Mouse (Mus musculus) gastrocnemius, postnatal 25 days (tissue): ENCODE data around the gene Qprt. TPM values are rescaled to one million over a fixed set of nuclear protein-coding genes. Genes with fewer than 3 reads are reported as not detected.

Source experiments
- DNase-seq: peaks from one replicate; pipeline ENCODE4 v3.0.0; 2022
- long read RNA-seq, 2 experiments: library from polyadenylated mRNA; stranded (forward); transcript quantifications; one replicate each; pipeline ENCODE4 v2.0.0; 2021
- total RNA-seq, 2 experiments: library from RNA; stranded (reverse); gene quantifications; 1 replicate in 1 of 2; 2 replicates in 1 of 2; pipeline ENCODE4 v1.2.3; 2021

Gene Qprt
- total RNA-seq: under 1 TPM; 0.43 to 0.51 TPM
- long read RNA-seq, experiment 1: 0 reads
- long read RNA-seq, experiment 2: 0 reads

GRCm38 (mm10) chr7:127121911-127122270 lies at the start of gene Qprt:
Gene Qprt, minus strand, starts transcription at chr7:127122226.
- no peak for DNase-seq

- DNase-seq: no peak
Measured at GRCm38 (mm10) chr7:127166501-127166900, 44.5 kb upstream of the Qprt start.

DNA sequence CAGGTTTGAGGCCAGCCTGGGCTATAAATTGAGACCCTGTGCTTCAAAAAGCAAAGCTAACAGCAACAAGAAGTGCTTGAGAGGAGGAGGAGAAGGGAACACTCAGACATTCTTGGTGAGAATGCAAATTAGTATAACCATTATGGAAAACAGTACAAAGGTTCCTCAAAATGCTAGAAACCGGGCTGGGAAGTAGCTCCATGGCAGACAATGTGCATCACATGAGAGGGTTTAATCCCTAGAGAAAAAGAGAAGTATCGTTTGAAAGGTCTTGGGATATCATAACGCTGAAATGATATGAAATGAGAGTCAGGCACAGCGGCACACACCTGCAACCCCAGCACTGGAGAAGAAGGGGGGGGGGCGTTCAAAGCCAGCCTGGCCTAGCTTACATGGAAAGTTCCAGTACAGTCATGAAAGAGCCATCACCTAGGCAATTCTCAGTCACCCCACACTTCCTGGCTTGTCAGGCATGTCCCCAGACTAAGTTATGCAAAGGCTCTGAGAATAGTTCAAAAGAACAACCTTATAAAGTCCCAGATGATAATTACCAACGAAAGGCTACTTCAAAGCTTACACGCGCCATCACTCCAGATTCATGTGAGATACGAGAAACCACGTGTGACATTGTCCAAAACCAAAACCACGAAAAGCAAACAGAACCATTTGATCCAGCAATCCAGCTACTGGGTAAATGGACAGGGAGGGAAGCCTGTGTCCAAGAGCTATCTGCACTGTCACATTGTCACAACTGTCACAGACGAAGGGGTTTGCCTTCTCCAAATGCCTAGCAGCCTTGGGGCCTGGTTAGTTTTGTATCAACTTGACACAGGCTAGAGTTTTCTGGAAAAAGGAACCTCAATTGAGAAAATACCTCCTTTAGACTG lies 43.8 kb upstream of the Qprt start:
- no peak for DNase-seq

DNA sequence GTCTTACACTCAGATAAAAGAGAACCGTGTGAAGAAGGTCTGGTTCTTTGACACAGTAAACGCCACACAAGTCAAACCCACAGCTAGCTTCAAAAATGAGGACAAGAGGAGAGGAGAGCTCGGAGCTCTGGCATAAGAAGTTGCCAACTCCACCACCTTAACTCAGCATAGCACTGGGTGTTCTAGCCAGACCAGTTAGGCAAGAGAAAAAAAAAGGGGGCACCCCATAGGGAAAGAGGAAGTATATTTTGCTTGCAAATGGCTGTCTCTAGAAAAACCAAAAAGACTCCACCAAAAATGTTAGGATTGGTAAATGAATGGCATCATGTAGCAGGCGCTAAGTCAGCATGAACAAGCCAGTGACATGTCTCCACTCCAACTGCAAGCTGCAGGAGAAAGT lies 42.0 kb upstream of the Qprt start:
- no peak for DNase-seq

- no peak for DNase-seq
Measured at GRCm38 (mm10) chr7:127162546-127162945, 40.5 kb upstream of the Qprt start.

GRCm38 (mm10) chr7:127157548-127157947 lies 35.5 kb upstream of the Qprt start:
- DNase-seq: no peak

DNA sequence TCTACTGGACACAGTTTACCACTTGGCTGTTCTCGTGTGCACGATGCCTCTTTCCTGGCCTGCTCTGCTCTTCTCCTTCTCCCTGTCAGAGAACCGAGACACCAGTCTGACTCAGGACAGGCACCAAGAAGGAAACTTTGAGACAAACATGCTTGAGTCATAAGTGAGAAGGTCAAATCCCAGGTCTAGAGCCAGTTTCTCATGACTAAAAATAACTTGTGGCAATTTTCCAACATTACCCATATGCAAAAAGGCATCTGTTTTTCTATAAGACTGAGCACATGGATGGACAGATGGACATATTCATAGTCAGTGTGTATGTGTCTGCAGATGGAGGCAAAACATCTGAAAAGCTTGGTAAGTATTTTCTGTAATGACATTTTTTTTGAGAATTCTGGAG lies 31.5 kb upstream of the Qprt start:
- no peak for DNase-seq

GRCm38 (mm10) chr7:127152464-127152863 lies 30.4 kb upstream of the Qprt start:
- no peak for DNase-seq

DNA sequence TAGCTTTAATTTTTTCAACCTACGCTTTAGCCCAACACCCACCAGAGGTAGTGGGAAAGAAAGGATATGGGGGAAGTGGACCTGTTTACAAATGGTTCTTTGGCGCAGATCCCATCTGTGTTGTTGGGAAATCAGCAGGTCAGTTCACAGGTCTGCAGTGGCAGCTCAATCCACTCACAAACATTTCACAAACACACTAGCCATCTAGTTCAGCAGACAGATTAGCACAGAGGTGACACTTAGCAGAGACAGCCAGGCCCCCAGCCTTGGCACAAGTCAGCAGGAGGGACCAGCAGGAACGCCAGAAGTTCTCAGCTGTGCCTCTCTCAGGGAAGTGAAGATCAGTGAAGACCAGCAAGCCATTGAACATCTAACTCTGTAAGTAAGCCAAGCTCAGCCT lies 25.9 kb upstream of the Qprt start:
- DNase-seq: no peak

DNA sequence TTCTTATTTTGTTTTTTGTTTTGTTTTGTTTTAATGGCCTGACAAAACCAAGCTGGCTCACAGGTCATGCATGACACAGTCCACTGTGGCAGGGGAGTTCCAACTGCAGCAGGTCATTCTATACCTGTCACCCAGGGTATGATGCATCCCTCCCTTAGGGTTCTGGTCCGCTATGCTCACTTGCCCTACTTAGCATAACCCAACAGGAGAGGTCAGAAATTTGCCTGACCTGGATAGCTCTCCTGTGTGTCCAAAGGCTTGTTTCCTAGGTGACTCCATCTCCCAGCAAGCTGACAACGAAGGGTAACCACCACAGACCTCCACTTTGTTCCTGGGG lies 24.2 kb upstream of the Qprt start:
- no peak for DNase-seq

- DNase-seq: no peak
Measured at GRCm38 (mm10) chr7:127145387-127146266, 23.6 kb upstream of the Qprt start.

- no peak for DNase-seq
Measured at GRCm38 (mm10) chr7:127144412-127144811, 22.4 kb upstream of the Qprt start.

- DNase-seq: no peak
Measured at GRCm38 (mm10) chr7:127142666-127143065, 20.6 kb upstream of the Qprt start.

DNA sequence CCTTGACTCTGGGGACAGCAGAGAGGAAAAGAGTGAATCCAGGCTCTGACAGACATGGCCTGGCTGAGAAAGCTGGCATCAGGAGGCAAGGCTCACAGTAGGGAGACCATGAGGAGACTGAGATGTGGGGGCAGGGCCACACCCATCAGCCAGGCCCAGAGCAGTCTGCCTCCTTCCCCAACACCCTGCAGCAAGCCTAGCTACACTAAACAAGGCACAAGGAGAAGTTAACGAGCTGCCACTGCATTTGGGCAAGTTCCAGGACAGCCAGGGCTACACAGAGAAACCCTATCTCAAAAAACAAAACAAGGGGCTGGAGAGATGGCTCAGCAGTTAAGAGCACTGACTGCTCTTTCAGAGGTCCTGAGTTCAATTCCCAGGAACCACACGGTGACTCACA lies 20.2 kb upstream of the Qprt start:
- no peak for DNase-seq

GRCm38 (mm10) chr7:127140623-127141404 lies 18.8 kb upstream of the Qprt start:
- no peak for DNase-seq

DNA sequence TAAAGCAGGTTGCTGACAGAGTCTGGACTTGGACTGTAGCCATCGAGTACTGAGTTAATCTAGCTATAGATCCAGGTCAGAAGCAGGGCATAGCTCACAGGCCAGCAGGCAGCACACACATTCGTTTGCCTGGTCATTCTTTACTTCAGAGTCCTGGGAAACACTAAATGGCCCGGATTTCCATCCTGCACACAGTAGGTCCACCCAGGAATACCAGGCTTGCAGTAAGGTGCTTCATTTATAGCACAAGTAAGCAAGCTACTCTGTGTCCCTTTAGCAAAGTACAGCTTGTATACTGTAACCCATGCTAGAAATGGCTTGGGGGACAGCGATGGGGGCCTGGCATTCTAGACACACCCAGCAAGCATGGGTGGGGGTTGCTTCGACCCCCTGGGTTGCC lies 17.5 kb upstream of the Qprt start:
- no peak for DNase-seq

DNA sequence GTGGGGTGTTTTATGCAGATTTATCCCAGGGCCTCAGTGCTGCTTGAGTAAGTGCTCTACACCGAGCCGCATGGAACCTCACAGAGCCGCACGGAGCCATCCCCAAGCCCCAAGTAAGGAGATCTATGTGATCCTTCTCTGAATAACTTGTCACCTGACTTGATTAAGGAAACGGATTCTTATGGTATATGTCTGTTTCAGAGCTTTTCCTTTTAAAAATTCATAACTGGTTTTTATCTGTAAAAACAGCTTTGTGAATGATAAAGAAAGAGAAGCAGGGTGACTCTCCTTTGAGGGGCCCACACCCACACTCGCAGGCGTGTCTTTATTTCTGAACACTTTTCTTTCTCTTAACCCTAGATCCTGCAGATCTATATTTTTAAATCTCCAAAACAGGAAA lies 17.1 kb upstream of the Qprt start:
- DNase-seq: no peak

DNA sequence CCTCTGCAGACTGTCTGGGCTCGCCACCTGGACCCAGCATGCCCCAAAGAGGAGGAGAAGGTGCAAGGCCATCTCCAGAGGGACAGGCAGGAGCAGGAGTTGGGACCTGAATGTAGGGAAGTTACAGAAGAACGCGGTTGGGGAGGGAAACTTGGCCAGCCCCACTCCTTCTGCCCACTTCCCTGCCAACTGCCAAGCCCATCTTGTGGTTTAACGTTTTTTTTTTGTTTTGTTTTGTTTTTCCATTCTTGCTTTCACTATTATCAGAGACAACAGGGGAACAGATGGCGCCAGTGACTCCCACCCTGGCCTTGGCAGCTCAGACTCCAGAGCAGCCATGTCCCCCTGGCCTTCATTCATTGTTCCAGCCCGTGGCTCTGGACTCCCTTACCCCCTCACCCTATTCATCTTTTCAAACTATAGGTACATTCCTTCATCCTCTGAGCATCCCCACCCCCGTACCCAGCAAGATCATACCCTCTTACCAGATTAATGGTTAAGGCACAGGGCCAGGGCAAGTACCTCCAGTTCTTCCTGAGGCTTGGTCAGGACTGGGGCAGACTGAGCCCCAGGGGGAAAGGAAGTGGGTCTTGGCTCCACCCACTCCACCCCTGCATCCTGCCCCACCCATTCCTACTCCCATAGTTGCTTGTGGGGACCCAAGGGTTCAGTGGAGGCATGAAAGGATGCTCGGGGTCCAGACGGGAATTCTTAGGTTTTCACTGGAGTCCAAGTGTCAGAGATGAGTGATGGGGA lies 15.4 kb upstream of the Qprt start, which contains the start of gene Spn:
Spn (minus strand) TSS at position 562 of the 756 bp plus-strand sequence.
- DNase-seq: no peak

GRCm38 (mm10) chr7:127136181-127137071 lies 14.4 kb upstream of the Qprt start:
- DNase-seq: no peak

DNA sequence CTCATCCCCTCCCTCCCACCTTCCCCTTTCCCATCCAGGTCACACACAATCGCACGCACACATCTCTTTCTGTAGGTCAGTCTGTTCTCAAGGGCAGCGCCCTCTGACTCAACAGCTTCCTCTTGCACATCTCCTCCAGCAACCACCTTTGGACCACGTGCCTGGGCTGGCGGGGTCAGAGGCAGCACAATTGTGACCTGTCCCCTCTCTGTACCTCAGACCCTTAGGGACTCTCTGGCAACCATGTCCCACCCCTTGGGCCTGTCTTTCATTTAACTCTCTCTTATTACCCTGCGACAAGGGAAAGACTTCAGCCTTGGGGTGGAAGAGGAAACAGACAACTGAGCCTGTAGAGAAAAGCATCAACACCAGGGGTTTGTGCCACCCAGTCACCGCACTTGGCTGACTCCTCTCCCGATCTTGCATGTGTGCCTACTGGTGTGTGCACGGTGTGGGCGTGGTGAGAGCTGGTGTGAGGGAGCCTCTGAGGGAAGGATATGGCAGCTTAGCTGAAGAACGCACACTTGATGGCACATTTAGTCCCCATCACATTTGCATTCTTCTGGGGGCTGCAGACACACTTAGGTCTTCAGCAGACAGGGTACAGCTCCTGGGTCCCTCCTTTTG lies 12.9 kb upstream of the Qprt start:
- DNase-seq: no peak
